Mouse (Mus musculus) limb, embryonic 15.5 days (tissue): ENCODE measurements around the gene Krtap24-1. TPM values are rescaled to one million over a fixed set of nuclear protein-coding genes. Genes with fewer than 3 reads are reported as not detected.

Source experiments
- ATAC-seq: fragments of 200-750 bp; cut with Nextera tagmentation; 2 replicates; pipeline ENCODE4 v1.8.0; 2017; ENCODE audit warnings: low read depth, moderate TSS enrichment; ENCODE audit not compliant: insufficient number of reproducible peaks, low FRiP score, low TSS enrichment
- H3K27ac ChIP-seq: fragments of 300-500 bp; sonication (generic); 2 replicates; pipeline ENCODE4 v1.5.1; 2015; ENCODE audit warnings: moderate library complexity, mild to moderate bottlenecking, inconsistent platforms
- H3K27me3 ChIP-seq: fragments of 300-500 bp; sonication (generic); 2 replicates; pipeline ENCODE4 v1.6.1; 2015; ENCODE audit warnings: inconsistent platforms
- H3K36me3 ChIP-seq: fragments of 300-500 bp; sonication (generic); 2 replicates; pipeline ENCODE4 v1.6.1; 2015; ENCODE audit warnings: inconsistent platforms
- H3K4me1 ChIP-seq: fragments of 300-500 bp; sonication (generic); 2 replicates; pipeline ENCODE4 v1.6.1; 2015; ENCODE audit warnings: inconsistent platforms
- H3K4me2 ChIP-seq: fragments of 300-500 bp; sonication (generic); 2 replicates; pipeline ENCODE4 v1.6.1; 2015; ENCODE audit warnings: mild to moderate bottlenecking, inconsistent platforms
- H3K4me3 ChIP-seq: fragments of 300-500 bp; sonication (generic); 2 replicates; pipeline ENCODE4 v1.5.1; 2015; ENCODE audit warnings: mild to moderate bottlenecking, inconsistent platforms
- H3K9ac ChIP-seq: fragments of 300-500 bp; sonication (generic); 2 replicates; pipeline ENCODE4 v1.6.1; 2015; ENCODE audit warnings: inconsistent platforms
- H3K9me3 ChIP-seq: fragments of 300-500 bp; sonication (generic); 2 replicates; pipeline ENCODE4 v1.6.1; 2016; ENCODE audit warnings: inconsistent platforms
- WGBS: fragments of 180-500 bp; shearing (Covaris S2); methylation state at CpG from one replicate; pipeline ENCODE4 v1.1.7; 2015; 5-methylcytosine and 5-hydroxymethylcytosine counted together
- polyA plus RNA-seq: library from polyadenylated mRNA; unstranded; fragments of >200 nt; fragmentation: Nextera tagmentation; extraction: Ambion mirVana; gene quantifications from 2 replicates; pipeline ENCODE4 v1.2.1, GENCODE M21; 2015

Krtap24-1 gene
- not detected in 2 replicates for polyA plus RNA-seq

DNA sequence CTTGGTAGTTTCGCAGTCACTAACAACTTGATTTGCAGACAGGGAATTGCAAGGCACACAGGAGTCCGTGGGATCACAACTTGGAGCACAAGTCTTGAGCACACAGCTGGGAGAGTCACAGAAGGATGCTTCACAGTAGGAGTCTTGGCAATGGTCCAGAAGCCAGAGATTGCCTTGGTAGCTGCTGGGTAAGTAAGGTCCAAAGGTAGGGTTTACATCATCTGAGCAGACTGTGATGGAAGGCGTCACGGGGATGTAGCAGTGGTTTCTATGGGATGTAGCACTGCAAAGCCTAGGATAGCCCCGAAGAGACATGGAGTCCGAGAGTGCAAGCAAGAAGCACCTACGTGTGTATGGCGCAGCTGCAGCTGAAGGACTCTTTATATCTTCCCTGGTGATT, at the start of gene Krtap24-1:
Gene Krtap24-1, minus strand, starts transcription at position 358 of the 400 bp plus-strand sequence.
- Histone ChIP-seq H3K9ac (no peak within 1 kb of the TSS), H3K4me1 (no peaks in the 10 kb centered on the region), H3K9me3 (no peaks in the 10 kb centered on the region), H3K4me2 (no peak within 1 kb of the TSS), H3K4me3 (no peak within 1 kb of the TSS), H3K36me3 (no peaks in the 10 kb centered on the region), H3K27me3 (no peaks in the 10 kb centered on the region), H3K27ac (no peak within 1 kb of the TSS)
- no peak for ATAC-seq
- 81% methylated on average over 8 of the region's 8 CpGs for WGBS

DNA sequence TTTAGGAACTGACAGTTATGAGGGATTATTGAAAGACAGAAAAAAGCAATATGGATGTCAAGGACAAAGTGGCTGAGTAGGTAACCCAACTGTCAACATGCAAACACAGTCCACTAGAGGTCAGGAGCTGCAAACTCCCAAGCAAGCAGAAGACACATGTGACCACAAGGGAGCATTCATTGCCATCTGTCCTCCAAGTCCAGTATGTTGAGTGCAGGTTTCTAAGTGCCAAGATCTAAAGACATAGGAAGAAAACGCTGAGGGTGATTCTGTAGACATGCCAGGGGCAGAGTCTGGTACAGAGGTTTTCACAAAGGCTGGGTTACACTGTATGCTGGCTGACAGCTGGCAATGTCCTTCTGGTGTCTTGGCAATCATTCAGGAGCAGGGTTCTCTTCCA, 45.3 kb upstream of the Krtap24-1 start:
- no peak overlapping the region for H3K4me2 ChIP-seq
- H3K36me3 ChIP-seq: no peaks in the 10 kb centered on the region
- H3K9me3 ChIP-seq: no peaks in the 10 kb centered on the region
- 54% methylated on average over 1 of the region's 1 CpGs for WGBS
- H3K4me1 ChIP-seq: no peaks in the 10 kb centered on the region
- no peak overlapping the region for H3K4me3 ChIP-seq
- no peak overlapping the region for H3K27ac ChIP-seq
- H3K27me3 ChIP-seq: no peaks in the 10 kb centered on the region
- no peak overlapping the region for H3K9ac ChIP-seq
- no peak for ATAC-seq

DNA sequence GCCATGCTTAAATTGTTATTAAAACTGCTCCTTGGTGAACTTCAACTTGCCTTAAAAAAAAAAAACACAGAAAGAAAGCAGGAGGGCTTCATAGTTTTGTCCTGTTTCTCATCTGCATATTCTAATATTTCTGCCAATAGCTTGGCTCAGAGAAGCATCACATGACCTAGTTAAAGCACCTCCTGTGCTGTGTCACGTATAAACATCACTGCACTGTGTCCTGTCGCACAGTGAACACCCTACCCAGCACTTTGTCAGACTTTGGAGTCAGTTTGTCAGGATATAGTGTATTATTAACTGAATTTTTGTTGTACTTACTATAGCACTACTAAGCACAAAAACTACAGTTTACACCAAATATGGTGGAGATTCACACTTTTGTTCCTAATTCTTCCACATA, 39.9 kb upstream of the Krtap24-1 start:
- WGBS: 52% methylated on average over 2 of the region's 2 CpGs
- Histone ChIP-seq H3K36me3 (no peaks in the 10 kb centered on the region), H3K27me3 (no peaks in the 10 kb centered on the region), H3K27ac (no peak overlapping the region), H3K4me2 (no peak overlapping the region), H3K9me3 (no peaks in the 10 kb centered on the region), H3K4me1 (no peaks in the 10 kb centered on the region), H3K4me3 (no peak overlapping the region), H3K9ac (no peak overlapping the region)
- no peak for ATAC-seq

DNA sequence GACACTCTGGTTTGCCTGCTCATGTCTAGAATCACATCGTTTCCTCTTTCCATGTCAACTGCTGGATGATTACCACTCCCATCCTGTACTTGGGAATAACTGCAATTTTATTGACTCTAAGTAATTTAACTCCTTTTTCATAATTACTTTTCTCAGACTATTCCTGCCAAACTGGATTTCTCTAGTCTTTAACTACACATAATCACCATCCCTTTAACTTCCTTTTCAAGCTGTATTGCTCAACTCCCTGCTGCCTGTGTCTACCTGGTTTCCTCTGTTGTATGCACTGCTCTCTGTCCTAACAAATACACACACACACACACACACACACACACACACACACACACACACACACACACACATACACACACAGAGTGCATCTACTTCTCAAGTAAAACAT, 39.0 kb upstream of the Krtap24-1 start:
- no peak overlapping the region for H3K4me3 ChIP-seq
- no peaks in the 10 kb centered on the region for H3K36me3 ChIP-seq
- ATAC-seq: no peak
- no peak overlapping the region for H3K4me2 ChIP-seq
- H3K4me1 ChIP-seq: no peaks in the 10 kb centered on the region
- WGBS: 45% methylated on average over 1 of the region's 1 CpGs
- H3K27ac ChIP-seq: no peak overlapping the region
- H3K27me3 ChIP-seq: no peaks in the 10 kb centered on the region
- H3K9me3 ChIP-seq: no peaks in the 10 kb centered on the region
- no peak overlapping the region for H3K9ac ChIP-seq

DNA sequence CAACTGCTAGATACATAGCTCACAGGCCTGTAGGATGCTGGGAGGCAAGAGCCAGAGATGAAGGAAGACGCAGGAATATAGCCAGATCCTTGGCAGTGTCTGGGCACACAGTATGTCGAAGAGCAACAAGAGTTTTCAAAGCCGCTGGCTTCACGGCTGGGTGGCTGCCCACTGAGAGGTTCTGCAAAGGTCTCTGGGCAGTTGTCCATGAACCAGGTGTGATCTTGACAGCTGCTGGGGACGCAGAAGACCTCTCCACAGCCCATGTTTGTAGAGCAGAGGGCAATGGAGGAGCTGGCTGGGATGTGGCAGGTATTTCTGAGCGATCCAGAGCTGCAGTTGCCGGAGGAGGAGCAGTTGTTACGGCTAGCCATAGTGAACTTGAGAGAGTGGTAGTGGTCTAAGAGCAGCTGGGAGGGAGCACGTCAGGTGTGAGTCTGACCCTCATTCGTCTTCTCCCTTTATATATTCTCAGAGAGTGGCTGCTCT, 35.3 kb upstream of the Krtap24-1 start, which contains the start of gene Krtap26-1:
Gene Krtap26-1, minus strand, starts transcription at position 439 of the 489 bp plus-strand sequence.
- Histone ChIP-seq H3K4me1 (no peaks in the 10 kb centered on the region), H3K9me3 (no peaks in the 10 kb centered on the region), H3K4me2 (no peak within 1 kb of the TSS), H3K9ac (no peak within 1 kb of the TSS), H3K27me3 (no peaks in the 10 kb centered on the region), H3K36me3 (no peaks in the 10 kb centered on the region), H3K27ac (no peak within 1 kb of the TSS), H3K4me3 (no peak within 1 kb of the TSS)
- WGBS: 78% methylated on average over 10 of the region's 10 CpGs
- no peak for ATAC-seq

DNA sequence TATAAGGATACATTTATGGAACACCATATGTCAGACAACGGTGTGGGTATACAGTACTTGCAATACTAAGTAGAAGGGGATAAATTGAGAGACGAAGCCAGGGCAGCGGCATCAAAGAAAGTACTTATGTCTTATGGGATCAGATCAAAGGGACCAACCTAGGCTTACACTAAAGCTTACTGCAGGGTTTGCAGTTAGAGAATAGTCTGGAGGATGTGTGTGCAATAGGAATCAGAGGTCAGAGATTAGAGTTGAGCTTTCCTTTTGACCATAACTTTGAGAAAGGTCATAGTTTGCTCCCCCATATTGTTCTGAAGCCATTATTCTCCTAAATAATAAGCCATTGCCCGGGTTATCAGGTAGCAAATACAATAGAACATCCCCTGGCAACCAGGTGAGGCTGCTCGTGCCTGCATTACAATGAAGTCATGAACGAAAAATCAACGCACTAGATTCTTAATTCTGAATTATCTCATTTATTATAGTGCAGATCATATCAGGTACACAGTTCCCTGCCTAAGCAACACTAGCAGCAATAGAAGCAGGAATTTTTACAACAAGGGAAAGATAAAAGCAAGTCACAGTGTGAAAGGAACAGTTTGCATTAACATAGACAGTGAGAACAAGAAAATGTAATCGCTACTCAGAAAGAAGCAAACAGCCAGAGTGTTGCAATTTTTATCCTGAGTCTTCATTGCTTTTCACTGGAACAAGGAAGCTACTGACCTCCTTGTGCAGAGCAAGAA, 34.5 kb upstream of the Krtap24-1 start:
- Histone ChIP-seq H3K9ac (no peak overlapping the region), H3K4me2 (no peak overlapping the region), H3K4me1 (no peaks in the 10 kb centered on the region), H3K27me3 (no peaks in the 10 kb centered on the region), H3K4me3 (no peak overlapping the region), H3K36me3 (no peaks in the 10 kb centered on the region), H3K9me3 (no peaks in the 10 kb centered on the region), H3K27ac (no peak overlapping the region)
- ATAC-seq: no peak
- 75% methylated on average over 8 of the region's 8 CpGs for WGBS

DNA sequence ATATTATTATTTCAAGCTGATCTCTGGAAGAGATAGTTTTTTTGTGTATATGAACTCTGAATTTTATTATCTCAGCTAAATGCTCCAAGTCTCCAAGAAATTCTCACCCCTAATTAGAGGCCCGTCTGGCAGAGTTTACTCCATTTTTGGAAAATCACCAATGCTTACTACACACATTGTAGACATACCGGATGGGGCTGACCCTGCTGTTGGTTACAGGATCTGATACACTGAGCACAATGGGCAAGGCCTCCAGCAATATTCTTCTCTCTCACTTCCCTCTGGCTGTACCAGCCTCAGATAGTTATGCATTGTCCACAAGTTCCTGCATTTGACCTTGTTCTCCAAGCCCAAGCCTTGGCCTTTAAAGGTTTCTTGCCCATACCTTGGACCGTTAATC, 28.0 kb upstream of the Krtap24-1 start:
- ATAC-seq: no peak
- H3K9me3 ChIP-seq: no peaks in the 10 kb centered on the region
- no peaks in the 10 kb centered on the region for H3K27me3 ChIP-seq
- H3K4me3 ChIP-seq: no peak overlapping the region
- no peak overlapping the region for H3K4me2 ChIP-seq
- WGBS: 74% methylated on average over 3 of the region's 3 CpGs
- H3K27ac ChIP-seq: no peak overlapping the region
- H3K4me1 ChIP-seq: no peaks in the 10 kb centered on the region
- H3K9ac ChIP-seq: no peak overlapping the region
- no peaks in the 10 kb centered on the region for H3K36me3 ChIP-seq

DNA sequence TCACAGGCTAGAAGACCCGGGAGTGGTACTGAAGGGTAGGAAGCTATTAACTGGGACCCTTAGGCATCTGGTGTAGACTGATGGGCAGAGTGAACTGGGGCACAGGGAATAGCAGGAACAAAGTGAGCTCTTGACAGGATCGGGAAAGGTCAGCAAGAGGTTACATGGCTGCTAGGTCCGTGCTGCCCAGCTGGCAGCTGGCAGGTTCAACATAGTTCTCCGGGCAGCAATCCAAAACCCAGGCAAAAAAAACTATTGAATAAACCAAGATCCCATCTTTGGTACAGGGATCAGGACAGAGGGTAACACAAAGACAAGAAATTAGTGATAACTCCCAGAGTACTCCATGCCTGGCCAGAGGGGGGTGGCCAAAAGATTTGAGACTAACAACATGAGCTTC, 23.1 kb upstream of the Krtap24-1 start:
- H3K27me3 ChIP-seq: no peaks in the 10 kb centered on the region
- ATAC-seq: no peak
- no peaks in the 10 kb centered on the region for H3K4me1 ChIP-seq
- H3K9ac ChIP-seq: no peak overlapping the region
- H3K4me3 ChIP-seq: no peak overlapping the region
- H3K36me3 ChIP-seq: no peaks in the 10 kb centered on the region
- H3K4me2 ChIP-seq: no peak overlapping the region
- no peaks in the 10 kb centered on the region for H3K9me3 ChIP-seq
- WGBS: 33% methylated on average over 4 of the region's 4 CpGs
- H3K27ac ChIP-seq: no peak overlapping the region

DNA sequence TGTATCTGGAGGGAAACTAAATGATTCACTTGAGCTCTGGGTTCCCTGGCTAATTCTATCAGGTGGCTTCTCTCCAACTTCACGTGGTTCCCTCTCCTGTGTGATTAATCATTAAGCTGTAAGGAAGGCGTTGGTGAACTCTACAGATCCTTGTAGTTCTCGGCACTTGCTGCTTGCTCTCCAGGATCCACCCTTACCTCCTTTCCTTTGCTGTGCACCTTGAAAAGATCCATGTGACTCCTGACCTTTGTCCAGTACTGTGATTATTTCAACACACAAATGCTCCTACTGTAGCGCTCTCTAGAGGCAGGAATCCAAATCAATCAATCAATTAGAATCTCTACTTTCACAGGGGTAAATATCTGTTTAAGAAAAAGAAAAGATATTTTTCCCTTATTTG, 19.4 kb upstream of the Krtap24-1 start:
- H3K9ac ChIP-seq: no peak overlapping the region
- no peak overlapping the region for H3K4me3 ChIP-seq
- 72% methylated on average over 4 of the region's 4 CpGs for WGBS
- H3K4me1 ChIP-seq: no peaks in the 10 kb centered on the region
- no peaks in the 10 kb centered on the region for H3K9me3 ChIP-seq
- H3K4me2 ChIP-seq: no peak overlapping the region
- no peaks in the 10 kb centered on the region for H3K36me3 ChIP-seq
- no peak for ATAC-seq
- no peaks in the 10 kb centered on the region for H3K27me3 ChIP-seq
- no peak overlapping the region for H3K27ac ChIP-seq

DNA sequence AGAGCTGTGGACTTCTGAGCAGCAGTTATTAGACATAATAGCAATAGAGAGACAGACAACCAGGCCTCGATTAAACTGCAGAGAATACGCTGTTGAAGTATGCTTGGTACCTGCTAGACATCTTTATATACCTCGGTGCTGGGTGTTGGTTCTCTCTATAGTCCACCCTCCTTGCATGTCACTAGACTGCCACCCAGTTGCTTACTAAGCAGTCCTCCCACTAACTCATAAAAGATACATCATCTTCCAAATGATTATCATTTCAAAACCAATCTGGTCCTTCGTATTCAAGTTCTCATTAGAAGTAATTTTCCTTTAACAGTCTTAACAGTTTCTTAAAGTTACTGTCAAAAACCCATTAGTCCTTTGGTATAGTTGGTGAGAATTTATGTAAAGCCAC, 15.5 kb upstream of the Krtap24-1 start, which contains the start of gene 2310079G19Rik:
Gene 2310079G19Rik, minus strand, starts transcription at position 101 of the 400 bp plus-strand sequence.
- 90% methylated on average over 4 of the region's 4 CpGs for WGBS
- no peak within 1 kb of the TSS for H3K4me3 ChIP-seq
- no peak for ATAC-seq
- H3K9me3 ChIP-seq: no peaks in the 10 kb centered on the region
- H3K36me3 ChIP-seq: no peaks in the 10 kb centered on the region
- no peak within 1 kb of the TSS for H3K9ac ChIP-seq
- H3K27ac ChIP-seq: no peak within 1 kb of the TSS
- no peak within 1 kb of the TSS for H3K4me2 ChIP-seq
- H3K27me3 ChIP-seq: no peaks in the 10 kb centered on the region
- H3K4me1 ChIP-seq: no peaks in the 10 kb centered on the region

DNA sequence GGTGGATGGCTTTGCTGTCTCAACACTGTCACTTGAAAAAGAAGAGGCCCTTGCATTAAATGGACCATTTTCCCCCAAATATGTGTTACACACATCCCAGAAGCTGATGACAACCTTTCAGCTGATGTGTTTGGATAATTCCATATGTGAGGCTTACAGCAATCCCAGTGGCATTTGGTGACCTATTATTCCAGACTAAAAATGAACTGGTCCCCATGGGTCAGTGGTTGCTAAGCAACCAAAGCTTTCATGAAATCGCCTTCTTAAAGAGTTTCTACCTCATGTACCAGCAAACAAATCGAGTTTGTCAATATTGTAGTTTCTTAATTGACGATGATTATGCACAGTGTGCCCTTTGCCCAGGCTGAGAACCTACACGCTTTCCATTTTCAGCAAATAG, 633 bp upstream of the Krtap24-1 start:
- H3K9me3 ChIP-seq: no peaks in the 10 kb centered on the region
- H3K4me2 ChIP-seq: no peak overlapping the region
- H3K4me1 ChIP-seq: no peaks in the 10 kb centered on the region
- H3K27me3 ChIP-seq: no peaks in the 10 kb centered on the region
- no peak for ATAC-seq
- H3K4me3 ChIP-seq: no peak overlapping the region
- no peak overlapping the region for H3K9ac ChIP-seq
- no peak overlapping the region for H3K27ac ChIP-seq
- H3K36me3 ChIP-seq: no peaks in the 10 kb centered on the region
- 84% methylated on average over 4 of the region's 4 CpGs for WGBS

DNA sequence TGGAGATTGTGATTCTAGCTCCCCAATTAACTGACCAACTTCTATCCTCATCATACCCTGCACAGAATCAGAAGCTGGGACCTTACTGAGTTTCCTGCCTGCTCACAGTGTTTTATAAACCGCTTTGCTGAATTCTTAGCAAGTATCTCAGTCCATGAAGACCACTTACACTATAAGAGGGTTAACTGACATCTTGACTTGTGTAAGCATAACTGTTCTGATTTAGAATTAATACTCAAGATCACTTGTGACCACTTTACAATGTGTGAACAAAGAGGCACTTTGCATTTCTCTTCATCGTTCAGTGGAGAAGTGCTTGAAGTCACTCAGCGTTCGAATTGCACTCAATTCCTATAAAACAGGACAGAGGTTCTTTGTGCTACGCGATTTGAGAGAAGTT, 7.5 kb downstream of the Krtap24-1 start:
- WGBS: 71% methylated on average over 6 of the region's 6 CpGs
- no peak overlapping the region for H3K4me3 ChIP-seq
- H3K4me2 ChIP-seq: no peak overlapping the region
- peaks cover 8% of the 10 kb centered on the region; the same call in 1 of the 2 replicates for H3K4me1 ChIP-seq
- H3K9ac ChIP-seq: no peak overlapping the region
- no peaks in the 10 kb centered on the region for H3K36me3 ChIP-seq
- no peak for ATAC-seq
- no peak overlapping the region for H3K27ac ChIP-seq
- peaks cover 5% of the 10 kb centered on the region; the same call in 1 of the 2 replicates for H3K27me3 ChIP-seq
- H3K9me3 ChIP-seq: no peaks in the 10 kb centered on the region
